9 mouse cellular contexts compared by ENCODE assay signal in genomic region chr13:45524305-45524704, GRCm38 (mm10). TPM values are rescaled to one million over a fixed set of nuclear protein-coding genes. Genes with fewer than 3 reads are reported as not detected.
A peak's percentile ranks its signal among the peaks of the same experiment; 100 is the strongest.
DNase-seq lines count a peak whose midpoint lies in the region.
"Had no signal": no experiment of that assay in that cellular context is flagged by ENCODE, and none has a peak within 500 bp of the region (broad histone marks: within the 10 kb centered on the region; RNA-seq: fewer than 3 reads in every experiment).

No protein-coding gene starts in this region.

- peak; percentile 59 for DNase-seq in gastrocnemius, postnatal 25 days
- DNase-seq in gastrocnemius, postnatal 14 days: no peak
- peak; percentile 70 for DNase-seq in NIH3T3 (ENCODE audit: low read depth)
- peak; percentile 77 for DNase-seq in cerebellum, adult 8-10 months
- peak; percentile 69 for DNase-seq in kidney, adult 9 months
- no peak for DNase-seq in Muller cell, postnatal 12 days (ENCODE audit: inconsistent ontology term)
- DNase-seq in spleen, postnatal 4 days (ENCODE audit: low spot score in 2 of 2): no peak
- DNase-seq in thymus, postnatal 0 days (ENCODE audit: low spot score): no peak
- DNase-seq: B cell, adult 2 months had no signal

- intact Hi-C loops in gastrocnemius, postnatal 14 days (cut with DNase I; ENCODE audit: low total_unique reads): no loop called here

RNA-seq across cellular contexts. Expression of gene Gmpr, which starts 17.1 kb away (rescaled TPM):
- total RNA-seq in gastrocnemius, postnatal 25 days (2021): 100 to 1,000 TPM; 132 to 159 TPM
- total RNA-seq in gastrocnemius, postnatal 14 days (2021): 100 to 1,000 TPM; 135 to 147 TPM
- polyA plus RNA-seq in thymus, postnatal 0 days (2015; fragmentation: Nextera tagmentation; extraction: Ambion mirVana): 78.0 and 79.1 TPM in 2 replicates

Comparison
In these comparisons a context has a peak if more than half of its experiments do, and no peak if none do; other contexts are left out.
1. DNase-seq: peak in gastrocnemius, postnatal 25 days (single experiment), NIH3T3 (single experiment), cerebellum, adult 8-10 months (single experiment) and kidney, adult 9 months (single experiment); none in gastrocnemius, postnatal 14 days (single experiment), Muller cell, postnatal 12 days (single experiment), spleen, postnatal 4 days (0 of 2) and thymus, postnatal 0 days (single experiment).